Mouse (Mus musculus): Measurements from ENCODE around the gene Rfk. TPM values are rescaled to one million over a fixed set of nuclear protein-coding genes. Genes with fewer than 3 reads are reported as not detected.

Rfk gene
- polyA plus RNA-seq, 1 experiment from 2014 or later = 79.8 TPM

- H3K27ac ChIP-seq = no peak overlapping the region
- WGBS = 95% methylated on average over 4 of the region's 4 CpGs
- H3K4me1 ChIP-seq (replicated peaks; ENCODE audit: control insufficient read depth, insufficient read depth, low read length) = peaks cover 4% of the 10 kb centered on the region
- no peak overlapping the region for H3K4me2 ChIP-seq (replicated peaks)
- H3K36me3 ChIP-seq (replicated peaks; ENCODE audit: control insufficient read depth, insufficient read depth) = peaks cover 45% of the 10 kb centered on the region
- H3K9ac ChIP-seq = no peak overlapping the region
- no peak overlapping the region for H3K4me3 ChIP-seq (replicated peaks; ENCODE audit: low read length)
- DNase-seq (ENCODE audit: low spot score) (no peak), ATAC-seq (ENCODE audit: low FRiP score) (no peak)
- no peaks in the 10 kb centered on the region for H3K9me3 ChIP-seq (ENCODE audit: control insufficient read depth, low read length)
- H3K27me3 ChIP-seq (ENCODE audit: control insufficient read depth, insufficient read depth, low read length) = no peaks in the 10 kb centered on the region
These were observed 6.1 kb downstream of the Rfk start for GRCm38 (mm10) chr19:17399965-17400364.

GRCm38 (mm10) chr19:17400571-17400970 is 6.7 kb downstream of the Rfk start:
- no peak overlapping the region for H3K27ac ChIP-seq
- WGBS = 90% methylated on average over 4 of the region's 4 CpGs

GRCm38 (mm10) chr19:17403175-17403574 is 9.3 kb downstream of the Rfk start:
- Histone ChIP-seq H3K4me3 (replicated peaks; ENCODE audit: low read length) (no peak overlapping the region), H3K9me3 (ENCODE audit: control insufficient read depth, low read length) (no peaks in the 10 kb centered on the region), H3K4me2 (replicated peaks) (no peak overlapping the region), H3K36me3 (replicated peaks; ENCODE audit: control insufficient read depth, insufficient read depth) (peaks cover 27% of the 10 kb centered on the region), H3K27me3 (ENCODE audit: control insufficient read depth, insufficient read depth, low read length) (no peaks in the 10 kb centered on the region), H3K27ac (no peak overlapping the region), H3K9ac (no peak overlapping the region), H3K4me1 (replicated peaks; ENCODE audit: control insufficient read depth, insufficient read depth, low read length) (no peaks in the 10 kb centered on the region)
- 82% methylated on average over 4 of the region's 4 CpGs for WGBS
- no peak for DNase-seq (ENCODE audit: low spot score)
- ATAC-seq (ENCODE audit: low FRiP score) = no peak

More at GRCm38 (mm10) chr19:17400571-17400970, 6.7 kb downstream of the Rfk start:
- Histone ChIP-seq H3K4me3 (replicated peaks; ENCODE audit: low read length) (no peak overlapping the region), H3K9ac (no peak overlapping the region), H3K4me1 (replicated peaks; ENCODE audit: control insufficient read depth, insufficient read depth, low read length) (no peaks in the 10 kb centered on the region; the same call in 1 of the 2 replicates), H3K4me2 (replicated peaks) (no peak overlapping the region), H3K36me3 (replicated peaks; ENCODE audit: control insufficient read depth, insufficient read depth) (peaks cover 45% of the 10 kb centered on the region), H3K9me3 (ENCODE audit: control insufficient read depth, low read length) (no peaks in the 10 kb centered on the region), H3K27me3 (ENCODE audit: control insufficient read depth, insufficient read depth, low read length) (no peaks in the 10 kb centered on the region)
- ATAC-seq (ENCODE audit: low FRiP score) (no peak), DNase-seq (ENCODE audit: low spot score) (no peak)

GRCm38 (mm10) chr19:17406823-17407222 is 13.0 kb downstream of the Rfk start:
- Histone ChIP-seq H3K27me3 (ENCODE audit: control insufficient read depth, insufficient read depth, low read length) (no peaks in the 10 kb centered on the region), H3K9me3 (ENCODE audit: control insufficient read depth, low read length) (no peaks in the 10 kb centered on the region), H3K36me3 (replicated peaks; ENCODE audit: control insufficient read depth, insufficient read depth) (no peaks in the 10 kb centered on the region), H3K4me1 (replicated peaks; ENCODE audit: control insufficient read depth, insufficient read depth, low read length) (no peaks in the 10 kb centered on the region), H3K27ac (no peak overlapping the region), H3K4me3 (replicated peaks; ENCODE audit: low read length) (no peak overlapping the region), H3K9ac (no peak overlapping the region), H3K4me2 (replicated peaks) (no peak overlapping the region)
- WGBS = 91% methylated on average over 5 of the region's 5 CpGs
- DNase-seq (ENCODE audit: low spot score) (no peak), ATAC-seq (ENCODE audit: low FRiP score) (no peak)

GRCm38 (mm10) chr19:17408591-17408990 is 14.7 kb downstream of the Rfk start:
- no peaks in the 10 kb centered on the region for H3K4me1 ChIP-seq (replicated peaks; ENCODE audit: control insufficient read depth, insufficient read depth, low read length)

GRCm38 (mm10) chr19:17409351-17409750 is 15.5 kb downstream of the Rfk start:
- H3K4me2 ChIP-seq (replicated peaks) = no peak overlapping the region
- no peaks in the 10 kb centered on the region for H3K9me3 ChIP-seq (ENCODE audit: control insufficient read depth, low read length)
- H3K36me3 ChIP-seq (replicated peaks; ENCODE audit: control insufficient read depth, insufficient read depth) = no peaks in the 10 kb centered on the region
- DNase-seq (ENCODE audit: low spot score) (no peak), ATAC-seq (ENCODE audit: low FRiP score) (no peak)
- H3K27me3 ChIP-seq (ENCODE audit: control insufficient read depth, insufficient read depth, low read length) = no peaks in the 10 kb centered on the region
- 58% methylated on average over 3 of the region's 3 CpGs for WGBS
- H3K9ac ChIP-seq = no peak overlapping the region
- H3K4me3 ChIP-seq (replicated peaks; ENCODE audit: low read length) = no peak overlapping the region
- no peak overlapping the region for H3K27ac ChIP-seq
- H3K4me1 ChIP-seq (replicated peaks; ENCODE audit: control insufficient read depth, insufficient read depth, low read length) = no peaks in the 10 kb centered on the region

More at GRCm38 (mm10) chr19:17408591-17408990, 14.7 kb downstream of the Rfk start:
- Histone ChIP-seq H3K36me3 (replicated peaks; ENCODE audit: control insufficient read depth, insufficient read depth) (no peaks in the 10 kb centered on the region), H3K27me3 (ENCODE audit: control insufficient read depth, insufficient read depth, low read length) (no peaks in the 10 kb centered on the region), H3K4me2 (replicated peaks) (no peak overlapping the region), H3K9me3 (ENCODE audit: control insufficient read depth, low read length) (no peaks in the 10 kb centered on the region), H3K9ac (no peak overlapping the region), H3K4me3 (replicated peaks; ENCODE audit: low read length) (no peak overlapping the region), H3K27ac (no peak overlapping the region)
- ATAC-seq (ENCODE audit: low FRiP score) (no peak), DNase-seq (ENCODE audit: low spot score) (no peak)

GRCm38 (mm10) chr19:17410465-17411065 is 16.7 kb downstream of the Rfk start:
- ATAC-seq (ENCODE audit: low FRiP score) (no peak), DNase-seq (ENCODE audit: low spot score) (no peak)
- Histone ChIP-seq H3K36me3 (replicated peaks; ENCODE audit: control insufficient read depth, insufficient read depth) (no peaks in the 10 kb centered on the region), H3K4me3 (replicated peaks; ENCODE audit: low read length) (no peak overlapping the region), H3K9ac (no peak overlapping the region), H3K27ac (no peak overlapping the region), H3K4me2 (replicated peaks) (no peak overlapping the region), H3K4me1 (replicated peaks; ENCODE audit: control insufficient read depth, insufficient read depth, low read length) (no peaks in the 10 kb centered on the region), H3K9me3 (ENCODE audit: control insufficient read depth, low read length) (no peaks in the 10 kb centered on the region), H3K27me3 (ENCODE audit: control insufficient read depth, insufficient read depth, low read length) (no peaks in the 10 kb centered on the region)
- 89% methylated on average over 5 of the region's 5 CpGs for WGBS

- no peak for ATAC-seq (ENCODE audit: low FRiP score)
- 77% methylated on average over 4 of the region's 4 CpGs for WGBS
These were observed 19.1 kb downstream of the Rfk start for GRCm38 (mm10) chr19:17412915-17413459.

GRCm38 (mm10) chr19:17417855-17418254 is 24.0 kb downstream of the Rfk start:
- Histone ChIP-seq H3K27me3 (ENCODE audit: control insufficient read depth, insufficient read depth, low read length) (no peaks in the 10 kb centered on the region), H3K27ac (no peak overlapping the region), H3K4me3 (replicated peaks; ENCODE audit: low read length) (no peak overlapping the region), H3K9me3 (ENCODE audit: control insufficient read depth, low read length) (no peaks in the 10 kb centered on the region), H3K4me2 (replicated peaks) (no peak overlapping the region), H3K9ac (no peak overlapping the region), H3K4me1 (replicated peaks; ENCODE audit: control insufficient read depth, insufficient read depth, low read length) (no peaks in the 10 kb centered on the region), H3K36me3 (replicated peaks; ENCODE audit: control insufficient read depth, insufficient read depth) (no peaks in the 10 kb centered on the region)
- no peak for ATAC-seq (ENCODE audit: low FRiP score)
- WGBS = 70% methylated on average over 1 of the region's 1 CpGs
- no peak for DNase-seq (ENCODE audit: low spot score)

More at GRCm38 (mm10) chr19:17412915-17413459, 19.1 kb downstream of the Rfk start:
- no peak overlapping the region for H3K4me3 ChIP-seq (replicated peaks; ENCODE audit: low read length)
- no peak overlapping the region for H3K9ac ChIP-seq
- H3K4me1 ChIP-seq (replicated peaks; ENCODE audit: control insufficient read depth, insufficient read depth, low read length) = no peaks in the 10 kb centered on the region
- H3K4me2 ChIP-seq (replicated peaks) = no peak overlapping the region
- H3K9me3 ChIP-seq (ENCODE audit: control insufficient read depth, low read length) = no peaks in the 10 kb centered on the region
- H3K27ac ChIP-seq = no peak overlapping the region
- H3K27me3 ChIP-seq (ENCODE audit: control insufficient read depth, insufficient read depth, low read length) = no peaks in the 10 kb centered on the region
- no peak for DNase-seq (ENCODE audit: low spot score)
- H3K36me3 ChIP-seq (replicated peaks; ENCODE audit: control insufficient read depth, insufficient read depth) = no peaks in the 10 kb centered on the region
